Mouse (Mus musculus) spleen, adult 18-20 months (tissue): ENCODE measurements around the gene Smad3.

Source experiments
- DNase-seq, 2 experiments: peaks; one replicate each; pipeline ENCODE4 v3.0.0; 2022; ENCODE audit warnings: mixed read lengths in 2 of 2

Gene Smad3

DNA sequence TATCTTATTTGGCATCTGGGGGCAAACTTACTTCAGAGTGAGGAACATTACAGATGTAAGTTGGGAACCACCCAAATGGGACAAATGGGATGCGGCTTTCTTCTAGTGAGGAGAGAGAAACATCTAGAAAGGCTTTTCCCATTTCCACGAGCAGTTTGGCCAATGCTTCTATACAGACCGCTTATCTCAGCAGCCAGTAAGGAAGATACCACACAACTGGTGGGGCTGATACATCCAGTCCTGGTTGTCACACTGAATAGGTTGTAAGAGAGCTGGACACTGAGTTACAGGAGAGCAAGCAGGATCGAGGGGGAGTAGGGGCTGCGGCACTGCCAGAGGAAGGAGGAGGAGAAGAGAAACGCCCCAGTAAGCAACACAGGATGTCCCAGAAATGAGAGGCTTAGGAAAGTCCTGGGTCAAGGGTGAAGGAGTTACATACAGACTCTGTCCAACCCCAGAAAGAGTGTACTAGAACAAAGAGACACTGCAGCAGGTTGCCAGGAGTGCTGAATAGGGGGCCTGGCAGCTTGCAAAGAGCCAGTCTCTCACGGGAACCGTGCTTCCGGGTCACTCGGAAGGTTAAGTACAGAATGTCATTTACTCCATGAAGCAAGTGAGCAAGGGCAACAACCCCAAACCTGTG is 61.2 kb downstream of the Smad3 start:
- no peak for DNase-seq

DNA sequence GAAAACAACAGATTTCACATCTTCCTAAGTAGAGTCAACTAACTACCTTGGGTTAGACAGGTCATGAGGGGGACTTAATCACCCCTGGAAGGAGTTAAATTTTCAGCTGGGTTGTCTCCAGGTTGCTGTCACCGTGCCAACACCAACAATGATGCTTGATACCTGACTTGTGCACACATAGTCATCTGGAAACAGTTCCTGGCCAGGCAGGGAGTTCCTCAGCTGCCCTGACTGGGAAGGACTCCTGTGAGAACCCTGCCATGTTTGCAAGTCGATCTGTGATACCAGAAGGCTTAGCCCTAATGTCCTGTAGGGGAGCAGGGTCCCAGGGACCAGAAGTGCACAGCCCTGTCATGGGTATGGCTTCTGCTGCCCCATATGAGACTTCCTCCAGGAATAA is 65.8 kb downstream of the Smad3 start:
- DNase-seq, result no peak

DNA sequence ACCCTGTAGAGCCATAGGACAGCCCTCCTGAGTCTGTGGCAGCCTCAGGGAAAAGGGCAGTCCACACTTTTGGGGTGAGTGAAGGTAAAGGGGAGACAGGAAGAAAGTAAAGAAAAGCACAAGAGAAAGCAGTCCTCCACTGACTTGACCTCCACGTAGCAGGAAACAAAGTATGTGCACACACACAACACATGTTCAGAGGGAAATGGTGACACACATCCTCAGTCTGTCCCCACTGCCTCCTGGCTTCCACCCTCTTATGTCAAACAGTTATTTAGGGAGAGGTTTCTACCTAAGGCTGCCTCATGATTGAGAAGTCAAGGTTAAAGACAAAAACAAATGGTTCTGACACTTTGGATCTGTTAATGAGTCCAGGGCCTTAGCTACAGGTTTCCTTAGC is 67.3 kb downstream of the Smad3 start:
- no peak for DNase-seq

DNA sequence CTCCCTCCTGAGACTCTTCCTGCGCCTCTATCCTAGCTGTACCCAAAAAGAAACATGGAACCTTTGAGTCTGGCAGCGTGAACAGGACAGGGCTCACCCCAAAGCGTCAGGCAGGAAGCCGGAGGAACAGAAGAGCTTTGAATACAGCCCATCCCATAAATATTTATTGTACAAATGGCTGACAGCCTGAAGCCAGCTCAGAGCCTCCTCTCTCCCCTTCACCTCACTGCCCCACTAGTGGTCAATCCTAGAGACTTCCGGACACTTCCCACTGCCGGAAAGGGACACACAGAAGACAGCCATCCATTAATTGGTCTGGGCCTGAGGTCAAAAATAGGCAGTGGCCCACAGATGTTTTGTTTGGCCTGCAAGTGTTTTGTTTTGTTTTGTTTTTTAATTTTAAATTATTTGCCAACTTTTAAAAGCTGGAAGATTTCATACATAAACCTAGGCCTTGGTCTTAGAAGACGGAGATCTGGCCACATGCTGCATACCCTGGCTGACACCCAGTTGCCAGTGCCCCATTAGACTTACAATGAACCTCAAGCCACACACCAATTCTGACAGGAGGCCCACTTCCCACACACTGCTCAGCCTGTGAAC is 70.3 kb downstream of the Smad3 start:
- no peak for DNase-seq

DNA sequence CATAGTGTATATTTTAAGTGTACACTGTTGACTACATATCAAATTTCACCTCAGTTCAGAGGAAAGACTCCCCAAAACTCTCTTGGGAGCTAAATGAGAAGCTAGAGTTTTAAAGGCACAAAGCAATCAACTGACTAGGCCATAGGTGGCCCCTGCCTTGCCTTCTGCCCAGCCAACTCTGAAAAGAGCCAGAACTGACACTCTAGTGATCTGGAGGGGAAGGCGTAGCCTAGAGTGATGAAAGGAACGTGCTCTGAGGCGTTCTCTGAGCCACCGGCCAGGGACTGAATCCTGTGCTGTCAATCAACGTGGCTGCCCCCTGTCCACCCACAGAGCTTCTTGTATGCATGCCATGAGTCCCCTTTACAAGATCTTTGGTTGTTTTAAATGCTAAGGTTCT is 72.4 kb downstream of the Smad3 start:
- DNase-seq, result no peak

DNA sequence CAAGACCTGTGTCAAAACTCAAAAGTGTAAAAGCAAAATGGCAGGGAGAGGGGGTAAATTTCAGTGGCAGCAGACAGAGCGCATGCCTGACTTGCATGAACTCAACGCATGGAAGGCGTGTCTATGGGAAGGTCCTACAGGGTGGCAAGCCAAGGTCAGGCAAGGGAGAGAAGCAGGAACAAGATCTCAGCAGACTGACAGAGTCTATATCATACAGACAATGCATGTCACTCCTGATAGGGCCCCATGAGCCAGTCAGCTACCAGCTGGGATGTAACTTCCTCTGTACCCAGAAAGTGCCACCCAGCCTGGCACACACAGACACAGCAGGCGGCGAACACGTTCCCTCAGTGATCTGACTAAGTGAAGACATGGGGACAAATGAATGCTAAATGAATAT is 73.5 kb downstream of the Smad3 start:
- no peak for DNase-seq

DNA sequence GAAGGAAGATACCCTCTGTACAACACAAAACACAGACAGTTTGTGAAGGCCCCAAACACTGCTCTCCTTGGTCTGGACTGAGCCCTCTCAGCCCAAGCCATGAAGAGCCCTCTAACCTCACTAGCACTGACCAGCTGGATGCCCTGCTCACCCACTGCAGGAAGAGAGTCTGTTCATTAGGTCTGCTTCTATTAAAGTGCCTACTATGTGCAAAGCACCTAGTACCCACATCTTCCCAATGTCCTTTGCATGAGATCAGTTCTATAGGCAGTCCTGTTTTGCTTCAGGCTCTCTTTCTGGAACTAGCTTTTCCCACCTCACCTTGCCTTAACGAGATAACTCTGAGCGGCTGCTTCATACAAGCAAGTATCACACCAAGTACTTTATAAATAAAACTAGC is 74.9 kb downstream of the Smad3 start:
- DNase-seq, result no peak

DNA sequence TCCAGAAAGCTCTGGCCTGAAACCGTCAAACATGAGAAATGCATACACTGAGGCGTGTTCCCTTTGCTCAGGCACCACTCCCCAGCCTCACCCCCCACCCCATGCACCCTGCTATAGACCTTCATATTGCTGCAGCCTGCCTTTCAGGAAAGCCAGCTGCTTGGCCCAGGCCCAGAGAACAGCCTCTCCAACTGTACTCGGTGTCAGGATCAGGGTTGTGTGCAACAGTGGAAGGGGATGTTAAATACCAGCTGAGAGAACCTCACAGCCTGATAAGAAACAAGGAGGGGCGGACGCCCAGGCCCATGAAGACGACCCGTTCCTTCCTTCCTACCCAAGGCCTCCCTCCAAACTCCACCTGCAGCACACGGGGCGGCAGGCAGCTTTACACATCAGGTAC is 75.5 kb downstream of the Smad3 start:
- no peak for DNase-seq

DNA sequence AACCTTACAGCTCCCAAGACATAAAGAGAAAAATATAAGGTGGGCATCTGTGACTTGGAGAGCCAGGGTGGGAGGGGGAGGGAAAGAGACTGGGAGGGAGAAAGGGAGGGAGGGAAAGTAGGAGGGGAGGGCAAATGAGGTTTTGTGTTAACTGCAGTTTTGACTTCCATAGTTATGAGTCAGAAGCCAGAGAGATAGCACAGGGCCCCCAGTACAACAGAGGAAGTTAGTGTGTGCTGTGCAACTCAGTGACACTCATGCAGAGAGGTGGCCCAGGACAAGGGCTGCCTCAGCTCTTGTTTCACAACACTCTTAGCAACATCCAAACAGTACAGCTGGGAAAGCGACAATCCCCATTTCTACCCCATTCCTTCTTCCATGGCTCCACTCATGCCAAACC is 79.7 kb downstream of the Smad3 start:
- DNase-seq, result no peak

DNA sequence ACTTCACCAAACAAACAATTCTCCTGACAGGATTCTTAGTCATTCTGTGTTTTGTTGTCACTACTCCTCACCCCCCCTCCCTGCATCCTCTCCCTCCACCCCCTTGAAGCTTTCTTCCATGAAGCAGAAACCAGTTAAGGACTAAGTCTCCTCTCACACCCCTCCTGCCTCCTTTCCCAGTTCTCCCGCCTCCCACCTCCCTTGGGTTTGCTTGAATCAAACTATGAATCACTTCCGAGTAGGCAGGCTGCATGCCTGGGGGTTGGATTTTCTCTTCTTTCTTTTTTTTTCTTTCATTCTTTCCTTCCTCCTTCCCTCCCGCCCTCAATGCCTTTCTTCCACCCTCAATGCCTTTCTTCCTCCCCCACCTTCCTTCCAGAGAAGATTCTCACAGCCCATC is 80.2 kb downstream of the Smad3 start:
- no peak for DNase-seq

DNA sequence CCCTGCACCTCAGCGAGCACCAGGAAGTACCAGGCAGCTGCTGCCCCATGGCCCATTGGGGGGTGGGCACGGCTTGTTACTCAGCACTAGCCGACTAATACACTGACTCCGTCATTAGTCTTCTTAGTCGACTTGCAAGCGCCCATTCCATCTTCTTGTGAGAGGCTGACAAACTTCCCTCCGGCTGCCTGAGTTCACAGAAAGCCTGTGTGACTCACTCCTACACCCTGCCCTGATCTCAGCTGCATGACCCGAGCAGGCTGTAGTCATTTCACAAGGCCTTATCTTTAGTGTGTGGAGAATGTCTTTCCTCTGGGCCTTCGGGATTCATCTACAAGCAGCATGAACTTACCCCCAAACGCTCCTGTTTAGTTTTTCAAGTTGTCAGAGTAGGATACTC is 83.2 kb downstream of the Smad3 start:
- no peak for DNase-seq

DNA sequence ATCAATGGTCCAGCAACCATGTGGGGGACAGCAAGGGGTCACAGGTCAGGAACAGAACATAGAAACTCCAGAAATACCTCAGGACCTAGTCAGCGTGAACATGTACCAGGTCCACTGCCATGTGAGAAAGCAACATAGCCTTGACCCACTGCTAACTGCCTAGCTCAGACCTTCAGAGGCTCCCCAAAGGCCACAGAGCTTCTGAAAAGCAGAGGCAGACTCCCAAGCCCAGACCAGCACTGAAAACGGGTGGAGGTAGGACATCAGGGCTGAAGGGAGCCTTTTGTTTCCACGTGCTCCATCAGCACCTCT is 84.3 kb downstream of the Smad3 start:
- DNase-seq, result no peak

DNA sequence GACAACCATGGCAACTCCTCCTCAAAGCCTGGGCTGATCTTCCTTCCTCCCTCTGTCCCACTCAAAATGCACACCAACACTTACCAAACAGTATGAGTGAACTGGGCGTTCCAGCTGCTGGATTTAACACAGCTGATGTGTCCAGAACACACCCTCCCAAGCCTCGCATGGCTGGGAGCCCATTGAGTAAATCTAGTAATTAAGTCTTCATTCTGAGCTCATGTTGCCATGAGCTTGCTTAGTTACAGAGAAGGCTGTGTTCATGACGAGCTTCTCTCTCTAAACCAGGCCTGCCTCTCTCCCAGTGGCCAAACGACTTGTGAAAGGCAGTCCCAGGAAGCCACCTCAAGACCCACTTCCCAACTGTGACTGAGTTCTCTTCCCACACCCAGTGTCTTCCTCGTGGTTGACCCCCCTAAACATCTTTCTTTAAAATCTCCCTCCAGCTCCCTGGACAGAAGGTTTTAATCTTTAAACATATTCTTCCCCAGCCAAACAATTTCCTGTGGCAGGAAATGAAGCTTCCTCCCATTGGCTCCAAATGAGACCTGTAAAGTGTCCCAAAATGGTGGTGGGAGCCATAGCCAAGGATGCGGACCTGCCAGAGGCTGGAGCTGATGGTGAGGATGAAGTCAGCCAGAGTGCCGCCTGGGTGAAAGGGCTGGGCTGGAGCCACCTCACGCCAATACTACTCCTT is 84.8 kb downstream of the Smad3 start:
- no peak for DNase-seq

DNA sequence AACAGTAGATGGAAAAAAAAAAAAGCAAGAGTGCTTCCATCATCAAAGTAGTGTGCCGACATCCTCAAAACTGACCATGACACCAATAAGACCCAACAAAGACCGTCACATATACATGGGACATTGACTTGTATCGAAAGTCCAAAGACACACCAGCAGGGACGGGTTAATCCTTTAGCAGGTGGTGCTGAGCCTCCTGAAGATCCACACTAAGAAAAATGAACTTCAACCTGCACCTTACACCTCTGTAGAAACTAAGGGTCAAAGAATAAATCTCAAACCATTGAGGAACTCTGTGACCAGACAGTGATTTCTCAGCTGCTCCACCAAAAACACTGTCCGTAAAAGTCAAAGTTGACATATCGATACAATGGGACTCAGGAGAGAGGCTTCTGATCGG is 88.0 kb downstream of the Smad3 start:
- DNase-seq, result no peak

DNA sequence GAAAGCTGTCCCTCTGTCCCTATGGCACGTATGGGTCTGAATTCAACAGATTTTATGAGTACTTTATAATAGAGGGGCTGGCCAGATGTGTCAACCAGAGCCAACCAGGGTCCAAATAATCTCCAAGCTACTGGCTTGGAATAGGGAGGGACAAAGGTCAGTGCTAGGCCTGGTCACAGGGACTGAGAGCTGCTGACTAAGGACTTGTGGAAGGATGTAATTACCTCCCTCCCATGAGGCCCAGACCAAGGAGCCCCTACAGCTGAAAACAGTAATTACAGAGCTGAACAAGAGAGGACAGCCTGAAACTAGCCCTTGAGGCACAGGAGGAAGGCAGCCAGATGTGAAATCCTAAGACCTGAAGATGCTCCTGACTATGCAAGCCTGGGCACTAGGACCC is 89.2 kb downstream of the Smad3 start:
- DNase-seq, result no peak

DNA sequence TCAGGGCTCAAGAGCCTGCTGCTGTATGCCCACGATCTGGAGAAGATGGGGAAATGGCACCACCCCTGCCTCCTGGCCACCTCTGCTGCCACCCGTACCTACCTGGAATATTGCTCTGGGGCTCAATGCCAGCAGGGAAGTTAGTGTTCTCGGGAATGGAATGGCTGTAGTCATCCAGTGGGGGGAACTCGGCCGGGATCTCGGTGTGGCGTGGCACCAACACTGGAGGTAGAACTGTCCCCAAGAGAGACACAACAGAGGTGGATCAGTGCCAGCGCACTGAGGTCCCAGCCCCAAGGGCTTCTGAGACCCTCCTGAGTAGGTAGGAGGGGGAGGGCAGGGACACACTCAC is 90.4 kb downstream of the Smad3 start:
- no peak for DNase-seq

DNA sequence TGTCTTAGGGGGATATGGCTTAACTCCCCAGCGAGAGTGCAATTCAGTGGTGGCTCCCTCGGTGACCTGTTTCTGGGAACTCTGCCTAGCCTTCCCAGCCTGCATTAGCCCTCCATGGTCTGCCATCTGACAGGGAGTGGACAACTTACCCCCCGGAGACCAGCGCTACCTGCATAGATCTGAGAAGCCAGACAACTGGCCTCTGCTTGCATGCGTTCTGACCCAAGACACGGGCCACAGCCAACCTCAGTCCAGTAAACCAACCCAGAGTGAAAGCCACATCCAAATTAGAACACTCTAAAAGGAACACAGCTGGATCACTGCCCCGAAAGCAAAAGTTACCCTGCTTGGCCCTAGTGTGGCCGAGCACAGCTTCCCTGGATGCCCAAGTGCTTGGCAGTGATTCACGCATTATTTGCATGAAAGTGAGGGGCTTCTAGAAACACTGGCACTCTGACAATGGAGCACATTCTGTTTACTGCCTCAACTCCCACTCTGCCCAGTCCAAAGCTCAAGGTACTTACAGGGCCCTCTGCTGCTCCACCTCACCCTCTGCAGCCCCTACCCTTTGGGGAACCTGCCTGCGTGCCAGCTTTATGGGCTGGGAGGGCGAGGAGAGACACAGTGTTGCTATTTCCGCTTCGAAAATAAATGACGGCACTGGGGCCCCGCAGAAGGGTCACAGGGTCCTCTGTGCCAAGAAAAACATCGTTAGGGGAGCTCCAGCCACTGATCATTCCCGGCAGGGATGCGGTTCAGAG is 91.0 kb downstream of the Smad3 start:
- DNase-seq, result no peak

DNA sequence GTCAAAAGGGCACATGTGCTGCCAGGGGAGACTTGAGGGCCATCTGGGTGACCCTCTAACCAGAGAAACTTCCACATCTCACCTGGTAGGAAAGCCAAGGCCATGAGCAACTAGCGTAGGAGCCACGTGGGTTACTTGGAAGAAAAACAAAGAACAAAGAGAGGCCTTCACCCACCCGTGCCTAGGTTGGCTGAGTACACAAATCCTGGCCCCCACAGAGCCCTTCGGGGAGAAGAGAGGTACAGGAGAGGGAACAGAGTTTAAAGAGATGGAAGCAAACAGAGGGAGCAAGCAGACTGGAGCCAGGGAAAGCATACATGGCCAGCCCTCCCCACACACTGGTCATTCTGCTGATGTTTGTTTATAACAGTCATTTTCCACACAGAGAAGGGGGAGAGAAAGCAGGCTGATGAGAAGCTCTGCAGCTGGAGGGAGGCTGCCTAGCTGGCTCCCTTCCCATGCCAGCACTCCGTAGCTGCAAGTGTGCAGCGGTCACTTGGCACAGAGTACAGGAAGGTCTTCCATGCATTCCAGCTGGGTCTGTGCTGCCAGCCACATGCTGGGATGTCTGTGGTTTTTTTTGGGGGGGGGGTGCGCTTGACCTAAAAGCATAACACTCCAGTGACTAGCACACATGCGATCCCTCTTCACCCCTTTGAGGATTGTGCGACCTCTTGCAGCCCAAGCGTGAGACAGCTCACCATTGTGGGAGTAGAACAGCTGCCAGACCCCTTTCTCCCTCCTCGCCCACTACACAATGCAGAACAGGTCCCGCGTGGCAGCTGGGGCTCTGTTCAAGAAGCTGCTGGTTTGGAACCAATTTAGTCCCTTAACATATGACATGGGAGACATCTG is 92.8 kb downstream of the Smad3 start:
- no peak for DNase-seq

DNA sequence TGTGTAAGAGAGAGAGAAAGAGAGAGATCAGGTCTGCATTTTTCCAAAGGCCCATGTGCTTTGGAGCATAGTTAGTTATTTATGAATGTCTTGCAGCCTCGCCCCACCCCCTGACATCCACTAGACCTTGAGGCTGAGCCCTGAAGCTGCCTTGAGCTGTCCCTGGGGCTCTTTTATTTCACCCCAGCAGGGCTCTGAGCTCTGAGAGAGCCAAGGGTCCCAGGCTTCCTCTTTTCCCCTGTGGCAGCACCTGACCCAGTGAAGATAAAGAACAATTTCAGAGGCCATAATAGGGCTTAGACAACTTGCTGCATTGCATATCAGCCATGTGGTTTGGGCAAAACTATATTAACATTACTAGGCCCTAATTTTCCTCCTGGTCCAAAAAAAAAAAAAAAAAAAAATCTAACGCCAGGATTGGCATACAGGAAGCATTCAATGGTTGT is 93.5 kb downstream of the Smad3 start:
- DNase-seq, result no peak

DNA sequence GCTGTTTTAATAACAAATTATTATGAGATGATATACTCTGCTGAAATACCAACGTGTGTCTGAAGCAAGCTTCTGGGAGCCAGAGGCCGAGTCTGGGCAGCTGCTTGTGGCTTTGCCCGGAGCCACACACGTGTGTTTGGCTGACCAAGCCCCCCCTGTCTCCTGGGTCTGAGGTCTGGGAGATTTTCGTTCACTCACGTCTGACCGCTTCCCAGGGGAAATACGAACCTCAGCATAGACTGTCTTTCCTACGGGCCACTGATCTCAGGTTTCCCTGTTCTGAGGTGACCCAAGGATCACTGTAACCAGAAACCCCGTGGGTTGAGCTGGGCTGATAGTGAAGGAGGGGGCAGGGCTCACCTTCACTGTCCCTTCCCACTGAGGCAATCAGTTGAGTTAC is 94.6 kb downstream of the Smad3 start:
- no peak for DNase-seq

DNA sequence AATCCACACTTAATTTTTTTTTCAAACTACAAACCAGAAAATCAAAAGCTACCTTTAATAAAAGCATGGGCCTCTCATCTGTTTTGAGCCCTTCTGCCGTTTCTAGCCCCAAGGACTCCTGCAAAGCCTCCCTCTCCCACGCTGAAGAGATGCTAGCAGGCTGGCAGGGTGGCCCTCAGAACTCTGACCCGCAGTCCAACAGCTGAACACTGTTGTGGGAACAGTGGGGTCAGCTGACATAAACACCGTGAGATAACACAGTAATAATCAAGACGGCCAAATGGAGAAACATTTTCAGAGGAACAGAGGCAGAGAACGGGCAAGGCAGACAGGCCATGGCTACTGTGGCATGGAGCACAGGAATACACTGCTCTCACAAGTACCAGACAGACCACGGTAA is 95.0 kb downstream of the Smad3 start:
- no peak for DNase-seq

DNA sequence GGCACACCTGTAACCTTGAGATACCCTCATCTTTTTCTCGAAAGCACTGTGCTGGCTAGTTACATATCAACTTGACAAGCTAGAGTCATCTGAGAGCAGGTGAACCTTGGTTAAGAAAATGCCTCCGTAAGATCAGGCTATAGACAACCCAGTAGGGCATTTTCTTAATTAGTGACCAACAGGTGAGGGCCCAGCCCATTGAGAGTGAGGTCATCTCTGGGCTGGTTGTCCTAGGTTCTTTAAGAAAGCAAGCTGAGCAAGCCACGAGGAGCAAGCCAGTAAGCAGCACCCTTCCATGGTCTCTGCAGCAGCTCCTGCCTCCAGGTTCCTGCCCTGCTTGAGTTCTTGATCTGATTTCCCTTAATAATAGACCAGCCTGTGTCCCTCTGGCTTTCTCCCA is 97.1 kb downstream of the Smad3 start:
- no peak for DNase-seq

DNA sequence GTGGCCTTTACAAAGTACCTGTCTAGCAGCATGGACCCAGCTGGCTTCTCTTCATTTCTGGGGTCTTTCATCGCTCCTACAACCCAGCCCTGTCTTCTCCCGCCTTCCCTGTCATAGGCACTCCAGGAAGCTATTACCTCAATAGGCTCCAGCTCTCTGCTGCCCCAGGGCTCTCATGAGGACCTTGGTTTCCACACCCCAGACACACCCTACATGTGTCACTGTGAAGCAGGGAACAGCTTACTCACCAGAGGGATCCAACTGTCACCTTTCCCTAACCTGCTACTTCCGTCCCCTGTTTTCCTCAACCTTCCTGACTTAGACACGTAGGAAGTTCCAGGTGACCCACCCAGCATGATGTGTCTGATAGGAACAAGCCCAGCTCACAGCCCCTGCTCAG is 97.7 kb downstream of the Smad3 start:
- DNase-seq, result no peak
